Mouse (Mus musculus) neural tube, embryonic 15.5 days (tissue): ENCODE data around the gene Vmn2r23. TPM values are rescaled to one million over a fixed set of nuclear protein-coding genes. Genes with fewer than 3 reads are reported as not detected.
"Not testable (repeated sequence)": the region's sequence is repeated elsewhere in the genome, so short reads cannot be mapped to it uniquely, and the experiment has no call there.

Source experiments
- ATAC-seq: fragments of 200-750 bp; cut with Nextera tagmentation; 2 replicates; pipeline ENCODE4 v1.8.0; 2017; ENCODE audit warnings: mild to moderate bottlenecking, moderate TSS enrichment, moderate library complexity; ENCODE audit not compliant: low FRiP score
- H3K27ac ChIP-seq: fragments of 300-500 bp; sonication (generic); replicated peaks from 2 replicates; pipeline ENCODE4 v1.5.1; 2015; ENCODE audit warnings: mild to moderate bottlenecking, inconsistent platforms
- H3K27me3 ChIP-seq: fragments of 300-500 bp; sonication (generic); replicated peaks from 2 replicates; pipeline ENCODE4 v1.6.1; 2015; ENCODE audit warnings: inconsistent platforms
- H3K36me3 ChIP-seq: fragments of 300-500 bp; sonication (generic); 2 replicates; pipeline ENCODE4 v1.6.1; 2015; ENCODE audit warnings: inconsistent platforms
- H3K4me1 ChIP-seq: fragments of 300-500 bp; sonication (generic); 2 replicates; pipeline ENCODE4 v1.6.1; 2015; ENCODE audit warnings: inconsistent platforms
- H3K4me2 ChIP-seq: fragments of 300-500 bp; sonication (generic); 2 replicates; pipeline ENCODE4 v1.6.1; 2015; ENCODE audit warnings: inconsistent platforms, mild to moderate bottlenecking, moderate library complexity
- H3K4me3 ChIP-seq: fragments of 300-500 bp; sonication (generic); replicated peaks from 2 replicates; pipeline ENCODE4 v1.5.1; 2015; ENCODE audit warnings: mild to moderate bottlenecking, inconsistent platforms
- H3K9ac ChIP-seq: fragments of 300-500 bp; sonication (generic); replicated peaks from 2 replicates; pipeline ENCODE4 v1.6.1; 2015; ENCODE audit warnings: mild to moderate bottlenecking, inconsistent platforms
- H3K9me3 ChIP-seq: fragments of 300-500 bp; sonication (generic); replicated peaks from 2 replicates; pipeline ENCODE4 v1.6.1; 2016; ENCODE audit warnings: inconsistent platforms
- WGBS: fragments of 180-500 bp; shearing (Covaris S2); methylation state at CpG from one replicate; pipeline ENCODE4 v1.1.7; 2015; ENCODE audit warnings: mixed read lengths; 5-methylcytosine and 5-hydroxymethylcytosine counted together
- polyA plus RNA-seq: library from polyadenylated mRNA; unstranded; fragments of >200 nt; fragmentation: Nextera tagmentation; extraction: Ambion mirVana; gene quantifications from 2 replicates; pipeline ENCODE4 v1.2.1, GENCODE M21; 2015

The Vmn2r23 gene
- polyA plus RNA-seq, result not detected in 2 replicates

DNA sequence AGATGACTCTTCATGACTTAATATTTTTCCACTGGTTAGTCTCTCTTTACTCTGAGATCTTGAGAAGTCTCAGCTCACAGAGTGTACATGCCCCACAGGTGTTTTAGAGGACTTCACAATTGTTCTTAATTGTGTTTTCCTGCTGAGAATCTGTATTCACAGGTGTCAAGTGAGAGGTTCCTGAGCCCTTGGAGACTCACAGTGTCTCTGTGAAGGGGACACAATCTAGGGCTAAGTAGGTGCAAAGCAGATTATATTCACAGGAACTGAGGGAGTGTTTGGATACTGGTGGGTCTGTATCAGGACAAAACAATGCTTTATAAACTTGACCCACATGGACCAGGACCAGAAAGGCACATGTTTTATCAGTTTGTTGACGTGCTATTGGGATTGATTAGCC is at the start of gene Vmn2r23:
Gene Vmn2r23 (plus strand): TSS at position 301 of the 400 bp plus-strand sequence.
- no peaks in the 10 kb centered on the region for H3K36me3 ChIP-seq
- H3K9ac ChIP-seq, result no peak within 1 kb of the TSS
- no peaks in the 10 kb centered on the region for H3K9me3 ChIP-seq
- H3K4me3 ChIP-seq, result no peak within 1 kb of the TSS
- 73% methylated on average over 1 of the region's 1 CpGs for WGBS
- no peaks in the 10 kb centered on the region for H3K27me3 ChIP-seq
- no peak for ATAC-seq
- no peaks in the 10 kb centered on the region for H3K4me1 ChIP-seq
- no peak within 1 kb of the TSS for H3K27ac ChIP-seq
- H3K4me2 ChIP-seq, result no peak within 1 kb of the TSS

DNA sequence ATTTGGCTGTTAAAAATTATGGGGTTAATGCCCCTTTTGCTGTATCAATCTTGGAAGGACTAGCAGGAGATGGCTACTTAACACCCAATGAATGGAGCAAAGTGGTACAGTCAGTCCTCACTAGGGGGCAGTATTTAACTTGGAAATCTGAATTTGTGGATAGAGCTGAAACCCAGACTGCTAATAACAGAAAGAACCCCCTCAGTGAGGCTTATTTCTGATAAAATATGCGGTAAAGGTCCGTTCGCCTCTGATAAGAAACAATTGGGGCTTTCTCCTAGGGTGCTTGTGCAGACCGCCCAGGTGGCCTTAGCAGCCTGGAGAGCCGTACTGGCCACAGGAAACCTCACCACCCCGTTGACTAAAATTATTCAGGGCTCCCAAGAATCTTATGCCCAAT is 45.4 kb upstream of the Vmn2r23 start:
- WGBS, result 71% methylated on average over 6 of the region's 6 CpGs
- no peak overlapping the region for H3K9ac ChIP-seq
- H3K4me2 ChIP-seq, result no peak overlapping the region
- H3K36me3 ChIP-seq, result no peaks in the 10 kb centered on the region
- H3K27me3 ChIP-seq, result no peaks in the 10 kb centered on the region
- ATAC-seq, result no peak
- no peaks in the 10 kb centered on the region for H3K4me1 ChIP-seq
- no peaks in the 10 kb centered on the region for H3K9me3 ChIP-seq
- H3K4me3 ChIP-seq, result no peak overlapping the region
- H3K27ac ChIP-seq, result no peak overlapping the region

GRCm38 (mm10) chr6:123696639-123697038 is 5.8 kb upstream of the Vmn2r23 start:
- not testable (repeated sequence) for H3K27ac ChIP-seq, H3K27me3 ChIP-seq, ATAC-seq, H3K9ac ChIP-seq, H3K4me3 ChIP-seq, H3K4me2 ChIP-seq, H3K36me3 ChIP-seq, H3K4me1 ChIP-seq, H3K9me3 ChIP-seq
- 23% methylated on average over 1 of the region's 1 CpGs for WGBS

DNA sequence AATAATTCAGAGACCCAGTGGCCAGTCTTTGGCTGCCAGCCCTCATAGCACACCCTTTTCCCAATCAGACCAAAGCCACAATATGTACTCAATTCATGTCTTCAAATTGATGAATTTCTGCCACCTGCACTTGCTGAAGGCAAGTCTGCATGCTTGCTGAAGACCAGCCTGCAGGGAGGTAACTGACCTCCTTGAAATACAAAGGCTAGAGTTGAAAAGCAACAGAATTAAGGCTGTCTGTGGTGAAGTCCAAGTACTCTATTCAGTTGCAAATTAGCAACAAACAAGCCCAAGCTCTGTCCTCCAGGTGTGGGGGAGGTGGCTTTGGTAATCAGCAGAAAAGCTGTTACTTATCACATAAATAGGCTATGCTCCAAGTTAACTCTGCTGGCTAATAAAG is 5.3 kb upstream of the Vmn2r23 start:
- Histone ChIP-seq H3K4me2 (no peak overlapping the region), H3K9ac (no peak overlapping the region), H3K27ac (no peak overlapping the region), H3K9me3 (no peaks in the 10 kb centered on the region), H3K27me3 (no peaks in the 10 kb centered on the region), H3K4me3 (no peak overlapping the region), H3K4me1 (no peaks in the 10 kb centered on the region), H3K36me3 (no peaks in the 10 kb centered on the region)
- no peak for ATAC-seq

DNA sequence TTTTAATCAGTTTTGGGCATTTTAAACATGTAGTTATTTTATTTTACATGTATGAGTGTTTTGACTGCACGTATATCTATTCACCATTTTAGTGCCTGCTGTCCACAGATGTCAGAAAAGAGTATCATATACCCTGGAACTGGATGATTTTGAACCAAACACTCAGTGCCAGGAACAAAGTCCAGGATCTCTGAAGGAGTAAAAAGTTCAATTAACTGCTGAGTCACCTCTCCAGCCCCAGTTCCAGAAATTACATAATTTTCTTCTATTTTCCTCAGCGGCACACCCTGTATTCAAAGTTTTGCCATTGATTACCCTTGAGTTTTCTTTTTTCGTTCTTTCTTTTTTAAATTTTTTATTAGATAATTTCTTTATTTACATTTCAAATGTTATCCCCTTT is 67.6 kb downstream of the Vmn2r23 start:
- Histone ChIP-seq H3K27ac (no peak overlapping the region), H3K9me3 (no peaks in the 10 kb centered on the region), H3K27me3 (no peaks in the 10 kb centered on the region), H3K4me2 (no peak overlapping the region), H3K36me3 (no peaks in the 10 kb centered on the region), H3K4me3 (no peak overlapping the region), H3K9ac (no peak overlapping the region), H3K4me1 (no peaks in the 10 kb centered on the region)
- WGBS, result 92% methylated on average over 3 of the region's 3 CpGs
- ATAC-seq, result no peak

GRCm38 (mm10) chr6:123778579-123778978 is 76.1 kb downstream of the Vmn2r23 start, which contains the start of gene Vmn2r24:
Vmn2r24 (plus strand) TSS chr6:123778879.
- no peak within 1 kb of the TSS for H3K4me2 ChIP-seq
- no peaks in the 10 kb centered on the region for H3K9me3 ChIP-seq
- H3K36me3 ChIP-seq, result no peaks in the 10 kb centered on the region
- WGBS, result 91% methylated on average over 1 of the region's 1 CpGs
- H3K27me3 ChIP-seq, result no peaks in the 10 kb centered on the region
- H3K4me1 ChIP-seq, result no peaks in the 10 kb centered on the region
- H3K4me3 ChIP-seq, result no peak within 1 kb of the TSS
- H3K9ac ChIP-seq, result no peak within 1 kb of the TSS
- H3K27ac ChIP-seq, result no peak within 1 kb of the TSS
- ATAC-seq, result no peak

DNA sequence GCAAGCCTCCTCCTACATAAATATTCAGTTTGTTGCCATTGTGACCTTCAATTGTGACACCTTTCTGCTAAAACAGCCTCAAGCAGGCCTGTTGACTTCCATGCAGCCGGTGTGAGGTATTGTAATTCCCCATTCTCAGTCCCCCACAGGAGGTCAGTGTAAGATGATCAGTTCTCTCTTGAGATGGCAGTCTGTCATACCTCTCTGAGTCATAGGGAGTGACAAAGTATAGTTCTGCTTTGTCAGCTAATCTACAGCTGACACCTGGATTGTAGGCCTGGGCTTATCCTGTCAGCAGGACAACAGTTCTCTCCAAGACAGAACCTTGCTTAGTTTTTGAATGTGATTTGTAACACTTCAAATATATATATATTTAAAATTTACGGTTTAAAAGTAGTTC is 82.4 kb downstream of the Vmn2r23 start:
- no peaks in the 10 kb centered on the region for H3K4me1 ChIP-seq
- ATAC-seq, result no peak
- 74% methylated on average over 2 of the region's 2 CpGs for WGBS
- H3K9ac ChIP-seq, result no peak overlapping the region
- no peaks in the 10 kb centered on the region for H3K9me3 ChIP-seq
- H3K27ac ChIP-seq, result no peak overlapping the region
- no peaks in the 10 kb centered on the region for H3K27me3 ChIP-seq
- H3K4me2 ChIP-seq, result no peak overlapping the region
- no peaks in the 10 kb centered on the region for H3K36me3 ChIP-seq
- H3K4me3 ChIP-seq, result no peak overlapping the region

DNA sequence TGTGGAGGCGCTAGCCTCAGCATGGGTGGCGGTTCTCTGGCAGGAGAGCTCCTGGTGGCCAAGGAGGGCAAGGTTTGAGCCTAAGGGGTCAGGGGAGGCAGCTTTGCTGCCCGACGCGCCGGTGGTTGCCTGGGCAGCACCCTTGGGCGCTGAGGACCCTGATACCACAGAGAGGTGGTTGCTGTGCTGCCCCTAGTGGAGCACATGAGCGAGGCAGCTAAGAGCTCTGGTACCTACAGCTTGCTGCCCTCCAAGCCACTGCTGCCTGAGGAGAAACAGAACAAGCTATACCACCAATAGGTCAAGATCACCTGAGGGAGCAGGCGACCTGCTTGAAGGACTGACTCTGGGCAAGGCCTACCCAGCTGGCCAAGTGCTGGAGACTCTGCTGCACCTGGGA is 91.3 kb downstream of the Vmn2r23 start:
- Histone ChIP-seq H3K4me3 (no peak overlapping the region), H3K4me2 (no peak overlapping the region), H3K27ac (no peak overlapping the region), H3K36me3 (no peaks in the 10 kb centered on the region), H3K9me3 (no peaks in the 10 kb centered on the region), H3K27me3 (no peaks in the 10 kb centered on the region), H3K4me1 (no peaks in the 10 kb centered on the region), H3K9ac (no peak overlapping the region)
- ATAC-seq, result no peak
- 35% methylated on average over 9 of the region's 9 CpGs for WGBS

Other genes with a start within 250 kb of the Vmn2r23 start
- gene Vmn2r21, start 169.3 kb upstream of the Vmn2r23 start, polyA plus RNA-seq, result not detected in 2 replicates
- gene Vmn2r22, start 51.9 kb upstream of the Vmn2r23 start, polyA plus RNA-seq, result not detected in 2 replicates
- gene Vmn2r24, start 76.2 kb downstream of the Vmn2r23 start, polyA plus RNA-seq, result not detected in 2 replicates
- gene Vmn2r25, start 150.8 kb downstream of the Vmn2r23 start, polyA plus RNA-seq, result not detected in 2 replicates